Mouse (Mus musculus): Measurements from ENCODE around the gene Synrg.

Gene Synrg

DNA sequence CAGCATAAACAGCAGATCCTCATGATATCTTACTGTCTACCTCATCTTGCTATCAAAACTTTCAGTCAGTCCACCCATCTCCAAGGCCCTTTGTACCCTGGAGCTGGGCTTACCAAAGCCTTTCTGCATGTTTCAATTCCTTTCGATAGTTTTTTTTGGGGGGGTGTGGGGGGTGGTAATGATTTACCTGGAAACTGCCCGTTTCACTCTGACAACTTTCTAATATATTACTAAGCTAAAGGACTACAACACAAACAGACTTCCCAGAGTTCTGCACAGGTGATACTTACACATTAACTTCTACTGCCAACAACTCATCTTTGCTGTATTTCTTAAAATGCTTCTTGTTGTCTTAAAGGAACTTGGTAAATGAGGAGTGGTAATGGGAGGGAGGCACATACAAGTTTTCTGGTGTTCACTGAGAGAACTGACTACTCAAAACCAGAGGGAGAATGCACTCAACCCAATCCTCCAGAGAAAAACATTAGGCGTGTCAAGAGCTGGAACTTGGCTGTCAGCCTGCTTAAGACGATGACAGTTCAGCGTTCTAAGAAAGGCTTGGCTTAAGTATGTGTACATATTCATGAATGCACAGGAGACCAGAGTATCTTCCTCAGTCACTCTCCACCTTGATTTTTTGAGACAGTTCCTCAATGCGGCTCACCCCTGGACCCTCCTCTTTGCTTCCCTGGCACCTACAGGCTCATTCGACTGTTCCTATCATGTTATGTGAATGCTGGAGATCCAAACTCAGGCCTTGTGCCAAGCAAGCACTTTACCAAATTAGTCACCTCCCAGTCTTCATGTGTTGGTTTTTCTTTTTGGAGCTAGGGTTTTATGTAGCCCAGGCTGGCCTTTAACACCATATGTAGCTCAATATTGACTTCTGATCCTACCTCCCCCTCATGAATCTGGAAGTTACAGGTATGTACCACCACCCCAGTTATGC, 109.9 kb downstream of the Synrg start:
- no peak for DNase-seq (ENCODE audit: low spot score)

DNA sequence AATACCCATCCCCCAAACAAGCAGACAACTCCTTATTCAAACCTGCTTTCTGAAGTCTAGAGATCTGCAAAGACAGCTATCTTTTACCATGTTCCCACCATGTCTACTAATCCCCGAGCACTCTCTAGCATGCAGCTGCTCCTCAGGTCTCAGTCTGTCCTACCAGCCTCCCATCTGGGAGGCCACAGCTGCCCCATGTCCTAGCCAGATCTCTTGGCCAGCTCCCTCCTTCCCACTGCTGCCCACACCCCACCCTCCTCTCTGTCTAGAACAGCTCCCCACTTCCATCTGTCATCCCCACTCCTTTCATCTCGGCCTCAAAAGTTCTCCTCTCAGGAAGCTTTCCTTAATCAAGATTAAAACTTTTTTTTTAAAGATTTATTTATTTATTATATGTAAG, 112.8 kb downstream of the Synrg start:
- no peak for DNase-seq (ENCODE audit: low spot score)

DNA sequence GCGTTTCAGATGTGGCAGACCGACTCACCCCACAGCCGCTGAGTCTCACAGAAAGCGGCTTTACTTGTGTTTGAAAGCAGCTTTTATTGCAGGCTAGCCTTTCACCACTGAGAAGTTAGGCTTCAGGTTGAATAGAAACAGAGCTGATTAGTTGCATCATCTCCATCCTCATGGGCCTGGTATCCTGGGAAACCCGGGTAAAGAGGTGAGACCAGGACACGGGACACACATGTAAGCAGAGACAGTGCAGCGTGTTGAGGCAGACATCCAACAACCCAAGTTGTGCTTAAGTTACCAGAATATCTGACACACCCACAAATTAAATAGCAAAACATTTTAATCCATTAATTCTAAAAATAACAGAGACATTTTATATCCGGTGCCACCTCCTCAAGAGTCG, 114.4 kb downstream of the Synrg start:
- no peak for DNase-seq (ENCODE audit: low spot score)

DNA sequence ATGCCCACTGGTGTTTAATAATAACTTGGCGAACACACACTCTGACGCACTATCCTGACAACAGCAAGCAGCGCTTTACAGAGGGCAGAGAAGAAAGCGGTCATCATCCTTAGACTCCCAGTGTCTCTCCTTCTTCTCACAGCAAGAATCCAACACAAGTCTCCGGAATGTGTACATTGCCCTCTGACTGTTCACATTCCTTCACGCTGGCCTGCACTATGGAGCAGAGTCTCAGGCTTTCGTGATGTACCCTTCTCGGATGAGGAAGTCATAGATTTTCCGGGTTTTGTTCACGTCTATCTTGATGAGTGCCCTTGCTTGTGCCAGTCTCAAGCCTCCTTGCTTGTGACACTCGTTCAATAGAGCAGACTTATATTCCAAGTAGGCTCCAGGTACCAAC, 115.1 kb downstream of the Synrg start:
- no peak for DNase-seq (ENCODE audit: low spot score)

DNA sequence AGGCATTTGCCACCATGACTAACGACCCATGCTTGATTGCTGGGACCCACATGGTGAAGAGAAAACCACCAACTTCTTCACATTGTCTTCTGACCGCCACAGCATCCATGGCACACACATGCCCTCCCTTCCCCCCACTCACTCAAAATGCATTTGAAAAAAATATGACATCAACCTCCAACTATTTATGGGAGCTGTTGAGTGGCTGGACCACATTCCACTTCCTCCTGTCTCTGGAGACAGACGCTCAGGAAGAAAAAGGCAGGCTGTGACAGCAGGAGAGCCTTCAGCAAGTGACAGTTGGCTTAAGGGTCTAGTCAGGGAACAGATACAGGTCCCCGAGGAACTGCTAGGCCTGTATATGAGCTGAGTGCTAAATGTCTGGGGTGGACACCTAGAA, 115.7 kb downstream of the Synrg start:
- no peak for DNase-seq (ENCODE audit: low spot score)

DNA sequence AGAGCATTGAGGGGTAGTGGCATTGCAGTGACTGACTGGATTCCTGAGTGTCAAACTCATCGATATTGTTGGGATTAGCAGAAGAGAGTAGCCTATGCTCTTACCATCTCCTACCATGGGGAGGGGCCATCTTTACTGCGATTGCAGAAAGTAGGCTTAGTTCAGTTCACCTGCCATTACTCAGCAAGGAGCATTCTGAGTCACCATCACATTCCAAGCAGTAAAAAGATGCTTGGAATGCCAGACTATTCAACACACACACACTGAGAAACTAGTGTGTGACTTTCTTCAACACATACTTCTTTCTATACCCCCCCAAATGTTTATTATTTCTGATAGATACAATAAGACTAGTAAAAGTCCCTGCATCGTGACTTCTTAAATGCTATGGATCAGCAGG, 116.1 kb downstream of the Synrg start:
- DNase-seq (ENCODE audit: low spot score), result no peak

DNA sequence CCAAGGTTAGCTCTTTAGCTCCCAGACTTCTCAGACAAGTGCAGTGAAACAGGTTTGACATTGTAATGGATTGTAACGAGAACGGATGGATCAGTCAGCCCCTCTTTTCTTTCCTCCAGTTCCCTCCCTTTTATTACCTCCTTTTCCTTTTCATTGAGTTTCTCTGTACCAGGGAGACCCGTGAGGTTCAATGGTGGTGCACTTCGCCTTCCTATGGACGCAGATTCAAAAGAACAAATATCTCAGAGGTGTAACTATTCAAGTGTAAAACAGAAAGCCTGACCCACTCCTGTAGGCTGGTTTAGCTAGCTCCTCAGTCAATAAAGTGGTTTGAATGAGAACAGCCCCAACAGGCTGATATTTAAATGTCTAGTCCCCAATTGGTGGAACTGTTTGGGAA, 117.7 kb downstream of the Synrg start:
- DNase-seq (ENCODE audit: low spot score), result no peak

DNA sequence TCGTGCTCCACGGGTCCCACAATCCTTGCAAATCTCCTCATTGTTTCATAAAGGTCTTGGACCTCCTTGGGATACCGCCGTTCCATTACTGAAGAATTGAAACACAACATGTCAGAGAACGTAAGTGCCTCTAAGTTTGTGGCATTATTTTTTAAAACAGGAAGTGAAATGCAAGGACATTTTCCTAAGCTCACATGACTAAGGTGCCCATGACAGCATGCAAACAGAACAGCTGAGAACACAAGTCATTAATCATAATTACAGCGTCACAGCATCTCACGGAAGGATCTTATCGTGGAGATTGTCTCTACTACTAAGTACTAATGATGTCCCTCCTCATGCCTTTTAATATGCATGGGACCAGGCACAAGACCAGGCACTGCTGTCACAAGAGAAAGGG, 126.3 kb downstream of the Synrg start:
- DNase-seq (ENCODE audit: low spot score), result no peak

All from spleen, adult 12 weeks (tissue).